Mouse (Mus musculus) hindbrain, embryonic 14.5 days (tissue): ENCODE measurements at regions not wholly inside any gene's neighbourhood (a gene's known extent, or its start where the extent isn't known, plus 50 kb on each side); places are given as distances from the start of the nearest gene placed in this dataset.

Experiments
- ATAC-seq: fragments of 200-750 bp; cut with Nextera tagmentation; 2 replicates; pipeline ENCODE4 v1.8.0; 2017; ENCODE audit warnings: moderate number of reproducible peaks, mild to moderate bottlenecking, moderate TSS enrichment, moderate library complexity; ENCODE audit not compliant: low FRiP score
- DNase-seq: peaks from one replicate; pipeline ENCODE4 v3.0.0-alpha.2; 2015; ENCODE audit warnings: low spot score
- H3K27ac ChIP-seq: fragments of 300-500 bp; sonication (generic); 2 replicates; pipeline ENCODE4 v1.5.1; 2014; ENCODE audit warnings: mild to moderate bottlenecking, moderate library complexity
- H3K27me3 ChIP-seq: fragments of 300-500 bp; sonication (generic); 2 replicates; pipeline ENCODE4 v1.6.1; 2014; ENCODE audit warnings: mild to moderate bottlenecking, low read length, mixed read lengths; ENCODE audit not compliant: control insufficient read depth, insufficient read depth
- H3K36me3 ChIP-seq: fragments of 300-500 bp; sonication (generic); replicated peaks from 2 replicates; pipeline ENCODE4 v1.6.1; 2014; ENCODE audit not compliant: control insufficient read depth, insufficient read depth
- H3K4me1 ChIP-seq: fragments of 300-500 bp; sonication (generic); replicated peaks from 2 replicates; pipeline ENCODE4 v1.6.1; 2014; ENCODE audit warnings: antibody characterized with exemption, low read length, mixed read lengths; ENCODE audit not compliant: control insufficient read depth, insufficient read depth
- H3K4me2 ChIP-seq: fragments of 300-500 bp; sonication (generic); replicated peaks from 2 replicates; pipeline ENCODE4 v1.6.1; 2014; ENCODE audit warnings: mild to moderate bottlenecking, moderate library complexity
- H3K4me3 ChIP-seq: fragments of 300-500 bp; sonication (generic); replicated peaks from 2 replicates; pipeline ENCODE4 v1.5.1; 2014; ENCODE audit warnings: mild to moderate bottlenecking, low read length
- H3K9ac ChIP-seq: fragments of 300-500 bp; sonication (generic); 2 replicates; pipeline ENCODE4 v1.6.1; 2014
- H3K9me3 ChIP-seq: fragments of 300-500 bp; sonication (generic); 2 replicates; pipeline ENCODE4 v1.6.1; 2016; ENCODE audit warnings: low read length; ENCODE audit not compliant: control insufficient read depth
- WGBS: fragments of 180-500 bp; shearing (Covaris S2); extraction: QIAGEN DNeasy Blood & Tissue Kit; methylation state at CpG from one replicate; pipeline ENCODE4 v1.1.7; 2014; 5-methylcytosine and 5-hydroxymethylcytosine counted together

DNA sequence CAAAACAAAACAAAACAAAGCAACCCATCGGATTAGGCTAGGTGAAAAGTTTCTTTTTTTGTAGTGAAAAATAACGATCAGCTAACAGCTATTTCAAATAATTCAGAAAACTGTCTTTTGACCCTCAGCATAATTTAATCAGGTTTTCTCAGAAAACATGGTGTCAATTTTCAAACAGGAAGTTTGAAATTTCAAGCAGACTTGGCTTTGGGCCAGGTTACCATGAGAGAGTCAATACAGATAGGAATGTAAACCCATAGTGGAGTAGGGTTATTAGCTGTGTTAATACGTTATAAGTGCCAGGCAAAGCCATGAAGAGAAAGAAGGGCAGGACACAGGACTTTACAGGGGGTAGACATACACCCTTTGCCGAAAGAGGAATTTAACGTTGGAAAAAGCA lies 58.3 kb upstream of the Foxd3 start:
- Histone ChIP-seq H3K4me3 (no peak overlapping the region), H3K27ac (no peak overlapping the region), H3K9ac (no peak overlapping the region), H3K9me3 (no peaks in the 10 kb centered on the region), H3K36me3 (no peaks in the 10 kb centered on the region), H3K4me1 (0 out of 2 replicates have a peak, but pooled peaks cover 7% of the 10 kb centered on the region), H3K4me2 (no peak overlapping the region), H3K27me3 (no peaks in the 10 kb centered on the region)
- DNase-seq (no peak), ATAC-seq (no peak)
- 85% methylated on average over 5 of the region's 5 CpGs for WGBS

DNA sequence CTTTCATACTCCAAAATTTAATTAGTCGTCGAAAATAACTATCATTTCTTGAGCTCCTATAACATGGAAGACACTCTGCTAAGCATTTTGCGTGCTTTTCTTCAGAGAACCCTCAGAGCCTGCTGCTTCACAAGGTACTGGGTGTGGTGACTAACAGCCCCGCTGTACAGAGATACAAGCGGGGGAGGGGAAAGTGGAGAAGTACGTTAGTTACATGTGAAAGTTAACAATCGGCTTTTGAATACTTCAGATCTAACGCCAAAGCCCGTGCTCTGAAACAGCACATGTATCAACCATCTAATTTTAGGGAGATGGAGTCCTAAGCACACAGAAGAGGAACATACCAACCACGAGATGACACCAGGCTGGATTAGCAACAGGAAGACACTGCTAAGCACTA lies 55.4 kb upstream of the Foxd3 start:
- H3K4me1 ChIP-seq: 0 out of 2 replicates have a peak, but pooled peaks cover 7% of the 10 kb centered on the region
- H3K4me2 ChIP-seq: no peak overlapping the region
- ATAC-seq (no peak), DNase-seq (no peak)
- no peaks in the 10 kb centered on the region for H3K9me3 ChIP-seq
- WGBS: 60% methylated on average over 10 of the region's 10 CpGs
- H3K27ac ChIP-seq: no peak overlapping the region
- no peak overlapping the region for H3K9ac ChIP-seq
- no peak overlapping the region for H3K4me3 ChIP-seq
- no peaks in the 10 kb centered on the region for H3K27me3 ChIP-seq
- H3K36me3 ChIP-seq: no peaks in the 10 kb centered on the region

DNA sequence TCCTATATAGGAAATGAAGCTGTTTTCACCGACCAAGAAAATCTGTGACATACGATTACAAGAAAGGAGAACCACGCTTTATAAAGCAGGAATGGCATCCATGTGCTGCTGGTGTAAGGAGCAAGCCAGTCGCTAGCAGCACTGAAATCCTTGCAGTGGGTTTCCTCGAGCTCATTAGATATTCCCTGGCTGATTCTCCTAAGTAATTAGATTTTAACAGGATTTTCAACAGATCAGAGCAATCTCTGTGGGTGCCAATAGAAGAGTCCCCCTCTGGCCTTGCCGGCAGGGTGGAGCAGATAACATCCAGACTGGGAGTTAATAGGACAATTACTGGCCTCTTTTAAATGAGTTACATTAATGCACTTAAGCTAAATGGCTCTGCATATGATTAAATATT lies 54.6 kb upstream of the Foxd3 start:
- no peak overlapping the region for H3K4me3 ChIP-seq

More for the DNA sequence above, 54.6 kb upstream of the Foxd3 start:
- H3K9me3 ChIP-seq: no peaks in the 10 kb centered on the region
- DNase-seq (peak; percentile 55), ATAC-seq (peak; percentile 51; the same call in 1 of the 2 replicates)
- H3K27me3 ChIP-seq: no peaks in the 10 kb centered on the region
- H3K27ac ChIP-seq: no peak overlapping the region
- H3K4me2 ChIP-seq: no peak overlapping the region
- 23% methylated on average over 6 of the region's 6 CpGs for whole genome bisulfite sequencing
- 0 out of 2 replicates have a peak, but pooled peaks cover 7% of the 10 kb centered on the region for H3K4me1 ChIP-seq
- H3K9ac ChIP-seq: 0 out of 2 replicates have a peak overlapping the region, but pooled peaks have one; percentile 20
- no peaks in the 10 kb centered on the region for H3K36me3 ChIP-seq
